Mouse (Mus musculus) layer of hippocampus, postnatal 14 days (tissue): ENCODE results near the gene Pdzrn3. TPM values are rescaled to one million over a fixed set of nuclear protein-coding genes. Genes with fewer than 3 reads are reported as not detected.

Experiments used
- DNase-seq, 2 experiments: peaks; one replicate each; pipeline ENCODE4 v3.0.0; 2021 to 2022; ENCODE audit warnings: low spot score in 2 of 2, mixed read lengths in 1 of 2
- total RNA-seq, 2 experiments: library from RNA; stranded (reverse); gene quantifications; 2 replicates each; pipeline ENCODE4 v1.2.3; 2021

Pdzrn3 gene
- total RNA-seq, 2 experiments from 2014 or later: 10.5 to 10.7 TPM

DNA sequence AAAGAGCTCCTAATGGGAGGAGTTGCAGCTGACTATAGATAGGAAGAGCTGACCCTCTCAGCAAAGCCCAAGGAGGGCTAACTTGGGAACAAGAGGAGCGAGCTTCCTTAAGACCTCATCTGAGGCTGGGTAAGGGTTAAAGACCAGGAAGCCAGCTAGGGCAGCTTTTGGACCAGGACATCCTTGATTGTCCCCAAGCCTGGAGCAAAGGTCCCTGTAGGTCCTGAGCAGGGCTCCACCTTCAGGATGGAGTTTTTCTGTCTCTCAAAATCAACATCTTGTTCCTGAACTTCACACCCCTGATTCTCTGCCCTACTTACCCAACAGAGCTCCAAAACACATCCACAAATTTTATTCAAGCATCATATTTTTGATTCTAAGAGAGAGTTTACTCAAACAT is 3.5 kb downstream of the Pdzrn3 start:
- no peak for DNase-seq

DNA sequence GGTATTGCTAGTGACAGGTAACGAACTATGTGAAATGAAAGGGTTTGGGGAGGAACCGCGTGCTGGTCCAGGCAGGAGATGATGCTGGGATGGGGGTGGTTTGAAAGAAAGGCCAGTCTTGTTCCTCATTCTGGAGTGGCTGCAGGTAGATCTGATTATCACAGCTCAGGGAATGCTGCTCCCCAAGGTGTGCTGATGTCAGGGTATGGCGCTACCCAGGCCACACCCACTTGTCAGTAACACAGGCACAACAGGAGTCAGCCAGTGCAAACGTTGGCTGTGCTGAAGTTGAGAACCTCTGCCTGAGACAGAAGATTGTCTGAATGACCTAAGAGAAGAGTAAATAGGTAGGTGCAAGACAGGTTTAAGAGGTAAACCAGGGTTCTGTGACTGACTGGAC is 4.7 kb downstream of the Pdzrn3 start:
- DNase-seq: no peak

DNA sequence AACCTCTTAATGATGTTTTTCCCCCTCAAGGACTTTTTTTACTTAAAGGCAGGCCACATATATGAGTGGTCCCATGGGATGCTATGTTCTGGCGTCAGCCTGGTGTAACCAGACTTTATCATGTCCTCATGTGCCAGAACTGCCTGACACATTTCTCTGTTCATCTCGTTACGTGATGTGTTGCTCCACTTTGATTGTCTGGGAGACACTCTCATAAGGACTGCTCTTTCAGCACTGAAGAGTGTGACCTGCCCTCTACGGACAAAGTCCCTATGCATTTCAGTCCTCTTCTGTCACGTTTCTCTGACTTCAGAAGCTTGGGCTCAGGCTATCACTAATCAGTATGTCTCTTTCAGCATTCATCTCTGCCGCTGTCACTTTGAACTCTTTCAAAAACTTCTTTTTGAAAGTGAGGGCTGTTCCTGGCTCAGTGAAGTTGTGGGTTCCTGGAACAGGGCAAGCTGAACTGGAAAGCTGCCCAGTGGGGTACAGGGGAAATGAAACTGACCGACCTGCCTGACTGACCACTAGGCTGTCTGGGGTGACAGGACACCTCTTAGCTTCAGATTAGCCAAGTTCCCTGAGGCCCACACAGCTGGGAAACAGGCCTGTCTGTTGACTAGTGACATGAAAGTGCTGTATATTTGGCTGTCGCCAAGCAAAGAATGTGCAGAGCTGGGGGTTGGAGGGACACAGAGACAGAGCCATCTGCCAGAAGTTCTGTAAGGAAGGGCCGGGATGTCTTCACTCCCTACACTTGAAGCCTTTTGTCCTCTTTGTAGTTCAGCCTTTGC is 10.7 kb downstream of the Pdzrn3 start:
- DNase-seq: no peak

DNA sequence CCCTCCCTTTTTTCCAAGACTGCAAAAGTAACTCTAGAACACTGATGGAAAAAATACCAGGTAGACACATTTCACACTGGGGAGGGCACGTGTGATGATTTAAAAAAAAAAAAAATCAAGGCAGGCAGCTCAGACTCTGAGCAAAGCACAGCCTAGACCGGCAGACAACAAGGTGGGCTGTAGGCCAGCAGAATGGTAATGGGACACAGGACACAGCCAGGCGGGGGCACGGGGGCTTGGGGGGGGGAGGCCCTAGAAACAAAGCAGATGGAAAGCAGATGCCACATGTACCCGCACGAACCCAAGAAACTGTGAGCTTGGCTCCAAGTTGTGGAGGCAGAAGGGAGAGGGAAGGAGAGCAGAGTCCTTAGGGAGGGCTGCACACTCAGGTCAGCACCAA is 11.9 kb downstream of the Pdzrn3 start:
- no peak for DNase-seq

DNA sequence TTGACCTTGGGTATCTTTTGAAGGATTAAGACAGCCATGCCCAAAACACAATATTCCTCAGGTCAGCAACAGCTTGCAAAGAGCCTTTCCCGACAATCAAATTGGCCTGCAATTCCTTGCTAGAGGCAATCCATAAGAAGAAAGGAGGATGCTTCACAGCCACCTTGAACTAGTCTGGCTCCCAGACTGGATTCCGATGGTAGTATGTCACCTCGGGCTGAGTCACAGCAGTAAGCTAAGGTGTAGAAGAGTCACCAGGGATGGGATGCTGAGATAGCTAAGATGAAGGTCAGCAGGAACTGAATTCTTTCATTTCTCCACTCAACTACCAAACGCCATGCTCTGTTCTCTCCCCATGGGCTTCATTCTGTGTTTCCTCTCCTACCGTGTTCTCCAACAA is 13.8 kb downstream of the Pdzrn3 start:
- DNase-seq: no peak

DNA sequence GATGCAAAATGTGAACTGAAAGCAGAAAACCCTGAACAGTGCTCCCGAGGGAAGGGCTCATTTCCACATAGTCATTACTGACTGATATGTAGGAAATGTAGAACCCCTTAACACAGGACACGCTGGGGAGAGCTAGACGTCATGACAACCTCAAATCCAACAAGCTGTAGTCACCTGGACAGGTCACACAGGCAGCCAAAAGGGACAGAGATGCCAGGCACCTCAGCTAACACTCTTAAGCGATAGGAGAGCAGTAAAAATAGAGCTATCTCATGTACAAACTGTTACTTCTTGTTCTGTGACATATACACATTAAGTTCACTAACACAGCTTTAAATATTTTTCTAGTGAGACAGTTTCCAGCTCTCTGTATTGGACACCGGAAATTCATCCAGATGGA is 15.0 kb downstream of the Pdzrn3 start:
- DNase-seq: no peak

DNA sequence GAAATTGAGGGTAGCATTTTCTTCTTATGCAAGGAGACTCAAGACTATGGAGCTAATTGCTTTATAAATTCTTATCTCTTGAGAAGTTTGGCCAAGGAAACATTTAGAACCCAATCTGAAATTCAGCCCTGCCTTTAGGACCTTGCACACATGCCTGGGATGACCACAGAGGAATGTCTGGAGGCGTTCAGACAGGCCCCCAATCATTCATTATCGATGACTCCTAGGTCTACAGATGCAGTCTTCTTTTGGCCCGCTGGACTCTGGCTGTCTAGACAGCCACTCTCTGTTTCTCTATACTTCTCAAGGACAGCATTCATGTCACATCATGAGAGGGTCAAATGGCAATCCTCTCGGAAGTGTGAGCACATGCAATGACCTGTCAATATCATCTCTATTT is 15.4 kb downstream of the Pdzrn3 start:
- DNase-seq: no peak

DNA sequence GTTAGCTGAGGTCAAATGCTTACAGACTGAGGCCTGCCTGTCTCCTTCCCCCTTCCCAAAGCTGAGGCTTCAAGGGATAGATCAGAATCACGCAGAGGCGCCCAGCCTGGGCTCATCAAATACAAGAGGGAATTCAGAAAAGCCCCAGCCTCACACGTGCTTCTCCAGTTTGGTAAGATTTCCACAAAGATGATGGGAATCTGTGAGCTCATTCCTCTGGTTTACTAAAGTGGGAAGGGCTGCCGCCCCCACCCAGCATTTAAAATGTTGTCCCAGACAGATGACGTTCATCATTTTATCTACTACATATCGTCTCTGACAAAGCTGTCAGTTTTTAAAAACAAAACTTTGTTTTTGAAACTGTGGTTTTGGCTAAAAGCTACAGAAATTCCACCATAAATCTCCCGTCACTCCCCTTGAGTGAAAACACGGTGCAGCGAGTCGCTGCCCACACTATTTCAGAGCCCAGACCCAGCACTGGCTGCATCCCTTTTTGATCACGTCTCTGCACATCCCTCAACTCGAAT is 17.4 kb downstream of the Pdzrn3 start:
- no peak for DNase-seq

DNA sequence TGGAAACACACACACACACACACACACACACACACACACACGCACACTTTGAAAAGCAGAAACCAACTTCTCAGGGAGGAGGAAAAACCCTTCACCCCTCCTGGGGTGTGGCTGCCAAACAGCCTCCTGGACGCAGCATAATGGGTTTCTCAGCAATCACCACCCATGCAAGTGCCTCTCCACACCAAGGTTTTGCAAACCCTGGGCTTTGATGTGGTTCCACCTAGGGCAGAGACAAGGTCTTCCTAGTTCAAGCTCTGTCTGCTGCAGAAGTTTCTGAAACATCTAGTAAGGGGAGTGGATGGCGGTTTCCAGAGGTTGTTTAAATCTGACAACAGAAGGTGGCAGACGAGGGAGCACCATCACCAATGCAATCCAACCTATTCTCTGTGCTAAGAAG is 18.1 kb downstream of the Pdzrn3 start:
- no peak for DNase-seq

DNA sequence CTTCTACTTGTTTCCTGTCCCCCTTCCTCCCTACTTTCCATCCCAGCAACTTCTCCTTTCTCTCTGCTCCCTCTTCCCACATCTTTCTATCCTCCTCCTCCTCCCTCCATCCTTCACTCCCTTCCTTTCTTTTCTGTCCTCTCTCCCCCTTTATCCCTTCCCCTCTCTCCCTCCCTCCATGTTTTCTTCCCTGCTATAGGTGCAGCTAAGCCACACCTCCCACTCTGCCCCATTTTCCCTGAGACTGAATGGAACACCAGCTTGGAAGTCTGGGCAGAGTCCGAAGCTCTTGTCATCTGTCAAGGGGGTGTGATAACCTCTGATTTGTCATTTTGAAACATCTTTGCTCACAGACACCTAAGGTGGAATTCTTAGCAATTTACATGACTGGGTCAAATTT is 22.8 kb downstream of the Pdzrn3 start:
- DNase-seq: no peak

DNA sequence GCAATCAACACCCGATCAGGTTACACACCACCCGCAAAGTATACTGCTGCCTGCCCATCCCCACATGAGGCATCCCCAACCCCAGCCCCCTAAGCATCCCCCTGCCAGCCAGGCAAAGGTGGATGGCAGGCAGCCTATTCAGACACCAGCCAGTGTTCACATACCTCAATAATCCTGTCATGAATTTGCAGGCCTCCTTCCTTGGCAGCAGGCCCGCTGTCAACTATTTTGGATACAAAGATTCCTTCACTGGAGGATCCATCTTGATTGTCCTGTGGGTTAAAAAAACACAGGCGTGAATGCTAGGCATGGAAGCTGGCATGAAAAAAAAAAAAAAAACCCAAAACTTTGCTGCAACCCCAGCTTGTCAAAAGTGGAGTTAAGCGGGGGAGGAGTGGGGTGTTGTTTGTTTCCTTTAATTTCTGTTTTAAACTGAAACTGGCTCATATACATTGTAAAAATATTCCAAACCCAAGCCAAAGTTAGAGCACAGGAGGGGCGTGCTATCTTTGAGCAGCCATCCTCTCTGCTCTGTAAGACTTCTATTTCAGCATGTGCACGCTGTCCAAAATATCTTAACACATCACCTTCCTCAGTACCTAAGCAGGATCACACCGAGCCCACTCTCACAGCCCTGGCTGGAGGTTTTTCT is 23.3 kb downstream of the Pdzrn3 start:
- DNase-seq: no peak

DNA sequence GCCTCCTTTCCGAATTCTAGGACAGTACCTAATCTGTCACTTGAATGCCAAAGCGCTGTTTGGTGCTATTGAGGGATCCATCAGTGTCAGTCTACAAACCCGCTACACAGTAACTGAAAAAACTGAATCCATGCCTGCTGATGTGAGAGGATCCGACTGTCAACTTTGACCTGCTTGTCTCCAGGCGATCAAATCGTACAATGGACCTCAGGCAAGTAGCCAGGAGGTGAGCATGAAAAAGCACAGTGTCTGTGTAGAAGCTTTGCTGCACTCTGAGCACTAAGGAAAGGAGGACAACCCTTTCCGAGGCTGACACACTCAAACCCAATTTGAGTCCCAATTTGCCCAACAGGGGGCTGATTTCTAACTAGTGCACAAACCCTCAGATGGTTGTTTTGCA is 24.0 kb downstream of the Pdzrn3 start:
- no peak for DNase-seq

DNA sequence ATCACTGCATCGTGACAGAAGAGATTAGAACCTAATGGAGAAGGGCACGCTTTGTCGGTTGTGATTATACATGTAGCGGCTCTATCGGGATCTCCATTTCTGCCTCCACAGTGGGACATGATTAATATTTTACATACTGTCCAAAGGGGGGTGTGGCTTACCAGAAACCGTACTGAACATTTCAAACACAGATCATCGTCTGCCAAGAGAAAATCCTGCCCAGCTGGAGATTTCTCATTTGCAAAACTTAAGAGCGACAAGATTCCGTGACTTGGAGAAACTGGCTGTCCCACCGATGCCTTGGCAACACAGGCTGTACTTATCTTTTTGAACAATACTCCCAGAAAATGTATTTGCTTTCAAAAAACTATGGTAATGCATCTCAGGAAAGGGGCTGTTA is 25.1 kb downstream of the Pdzrn3 start:
- no peak for DNase-seq

DNA sequence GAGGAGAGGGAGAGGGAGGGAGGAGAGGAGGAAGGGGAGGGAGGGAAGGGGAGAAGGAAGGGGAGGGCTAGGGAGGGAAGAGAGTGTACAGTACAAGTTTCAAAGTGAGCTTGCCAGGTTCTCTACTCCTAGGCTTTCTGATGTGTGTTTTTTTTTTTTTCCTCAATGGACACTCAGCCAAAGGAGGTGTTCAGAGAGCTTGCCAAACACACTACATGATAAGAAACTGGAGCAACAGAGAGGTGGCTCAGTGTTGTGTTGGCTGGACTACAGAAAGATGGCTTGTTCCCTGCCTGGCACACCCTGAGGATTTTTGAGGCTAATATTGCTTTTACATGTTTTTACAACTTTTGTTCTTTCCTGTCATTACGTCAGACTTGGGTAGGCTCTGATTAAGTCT is 26.6 kb downstream of the Pdzrn3 start:
- no peak for DNase-seq

DNA sequence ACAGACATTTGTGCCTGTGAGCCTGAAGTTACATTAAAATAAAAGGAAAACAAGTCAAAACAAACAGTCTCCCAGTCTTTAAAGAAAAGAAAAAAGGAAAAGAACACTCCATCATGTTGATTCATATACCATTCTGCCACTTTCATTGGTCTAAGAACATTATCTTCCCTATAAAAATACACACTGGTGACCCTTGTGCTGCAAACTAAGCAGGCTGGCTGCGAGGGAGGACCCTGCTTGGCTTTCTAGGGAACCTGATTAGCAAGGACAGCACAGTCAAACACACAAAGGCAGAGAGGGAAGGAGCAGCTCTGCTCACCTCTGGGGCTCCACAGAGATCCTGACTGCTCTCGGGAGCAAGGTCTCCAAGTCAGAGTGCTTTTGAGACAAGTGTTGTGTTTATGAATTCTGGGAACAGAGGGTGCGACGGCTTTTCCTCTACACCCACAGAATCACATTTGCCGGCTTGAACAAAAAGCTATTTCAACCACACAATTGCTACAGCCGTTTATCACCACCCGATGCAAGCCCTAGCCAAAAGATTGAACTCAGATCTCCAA is 27.2 kb downstream of the Pdzrn3 start:
- no peak for DNase-seq

DNA sequence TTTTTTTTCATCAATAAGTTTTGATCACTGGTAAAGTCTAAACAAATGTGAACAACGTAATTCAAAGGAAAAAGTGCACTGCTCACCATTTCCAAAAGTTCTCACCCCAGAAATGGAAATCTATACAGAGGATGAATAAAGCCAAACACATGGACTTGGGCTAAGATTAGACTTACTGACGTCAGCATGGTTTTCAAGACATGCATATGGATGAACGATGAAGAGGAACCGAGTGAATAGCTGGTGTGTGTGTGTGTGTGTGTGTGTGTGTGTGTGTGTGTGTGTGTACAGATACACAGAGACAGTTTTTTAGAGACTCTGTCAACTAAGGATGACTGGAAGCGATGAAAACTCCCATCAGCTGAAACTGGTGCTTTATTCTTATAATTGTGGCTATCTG is 29.2 kb downstream of the Pdzrn3 start:
- no peak for DNase-seq

DNA sequence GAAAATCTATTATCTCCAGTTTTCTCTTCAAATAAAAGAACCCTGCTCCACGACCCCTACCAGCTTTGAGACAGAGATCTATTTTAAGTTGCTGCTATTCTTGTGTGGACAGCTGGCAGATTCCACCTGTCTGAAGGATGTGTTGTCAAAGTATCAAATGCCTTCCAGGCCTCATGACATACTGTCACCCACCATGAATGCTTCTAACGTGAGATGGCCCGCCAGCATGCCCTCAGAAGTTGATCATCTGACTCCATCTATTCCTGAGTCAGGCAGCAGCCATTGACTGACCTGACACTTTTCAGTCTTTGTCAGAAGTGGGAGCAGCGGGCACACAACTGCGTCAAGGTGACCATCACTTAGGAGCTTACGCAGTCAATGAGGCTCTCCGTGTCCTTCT is 37.6 kb downstream of the Pdzrn3 start:
- DNase-seq: no peak

DNA sequence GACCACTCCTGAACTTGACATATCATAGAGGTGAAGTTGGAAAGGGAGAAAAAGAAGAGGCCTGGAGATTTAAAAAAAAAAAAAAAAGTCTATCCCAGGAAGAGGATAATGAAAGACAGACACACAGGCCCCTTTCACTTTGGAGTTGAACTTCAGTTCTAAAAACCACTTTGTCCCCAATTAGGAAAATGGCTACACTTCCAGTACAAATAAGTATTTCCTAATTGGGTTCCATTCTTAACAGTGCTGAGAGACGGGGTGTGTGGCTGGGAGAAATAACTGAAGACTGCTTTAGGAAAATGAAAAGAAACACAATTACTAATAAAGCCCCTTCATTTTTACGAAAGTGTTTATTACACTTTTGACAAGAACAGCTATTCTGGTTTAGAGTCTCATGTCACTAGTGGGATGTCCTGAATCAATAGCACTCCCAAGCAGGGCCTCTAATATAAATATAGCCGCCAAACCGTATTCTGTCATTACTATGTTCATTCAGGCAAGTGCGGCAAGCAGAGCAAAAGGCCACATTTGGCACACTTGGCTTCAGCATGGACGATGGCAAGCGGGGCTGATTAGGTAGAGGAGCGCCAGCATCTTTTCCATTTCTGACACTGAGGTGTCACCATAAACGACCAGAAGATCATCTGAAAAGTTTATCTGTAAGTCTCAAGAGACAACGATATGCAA is 39.7 kb downstream of the Pdzrn3 start:
- DNase-seq: no peak

DNA sequence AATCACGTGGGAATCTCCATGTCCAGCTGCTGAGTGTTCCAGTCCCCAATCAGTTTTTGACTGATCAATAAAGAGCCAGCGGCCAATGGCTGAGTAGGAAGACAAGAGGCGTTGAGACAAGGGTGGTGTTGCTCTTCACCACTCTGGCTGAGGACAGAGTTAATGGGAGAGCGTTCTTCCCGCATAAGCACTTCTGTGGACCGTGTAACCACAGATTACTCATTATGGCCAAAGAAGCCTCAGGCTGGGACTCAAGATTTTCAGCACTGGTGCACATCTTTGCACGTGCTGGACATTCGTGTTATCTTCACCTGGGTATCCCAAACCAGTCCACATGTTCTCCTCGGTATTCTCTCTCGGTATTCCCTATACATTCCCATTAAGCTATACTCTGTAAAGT is 41.0 kb downstream of the Pdzrn3 start:
- DNase-seq: no peak

DNA sequence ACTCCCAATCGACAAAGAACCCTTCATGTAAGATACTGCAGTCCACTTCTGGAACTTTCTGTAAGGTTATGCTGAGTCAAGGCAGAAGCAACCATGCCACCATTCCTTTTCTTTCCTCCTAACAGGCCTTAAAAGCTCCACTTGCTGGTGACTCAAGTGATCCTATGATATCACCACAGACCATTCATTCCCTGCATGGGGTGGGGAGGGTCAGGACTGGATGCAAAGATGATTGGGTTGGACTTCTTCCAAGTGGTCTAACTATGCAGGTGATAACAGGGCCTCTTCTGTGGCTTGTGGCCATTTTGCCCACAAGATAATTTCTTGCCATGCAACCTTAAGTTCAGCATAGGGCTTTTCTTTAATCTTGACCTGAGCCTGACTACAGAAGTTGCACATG is 42.0 kb downstream of the Pdzrn3 start:
- DNase-seq: no peak

DNA sequence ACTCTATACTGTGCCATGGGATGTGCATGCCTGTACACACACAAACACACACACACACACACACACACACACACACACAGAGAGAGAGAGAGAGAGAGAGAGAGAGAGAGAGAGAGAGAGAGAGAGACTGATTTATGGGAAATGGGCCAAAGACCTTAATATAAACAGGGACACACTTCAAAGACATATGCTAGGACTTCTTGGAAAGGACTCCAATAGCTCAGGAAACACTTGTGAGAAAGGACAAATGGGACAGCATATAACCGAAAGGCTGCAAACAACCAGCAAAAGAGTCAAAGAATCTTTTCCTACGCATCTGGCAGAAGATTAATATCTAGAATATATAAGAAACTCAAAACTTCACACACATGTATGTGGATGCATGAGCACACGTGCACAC is 43.2 kb downstream of the Pdzrn3 start:
- DNase-seq: no peak

DNA sequence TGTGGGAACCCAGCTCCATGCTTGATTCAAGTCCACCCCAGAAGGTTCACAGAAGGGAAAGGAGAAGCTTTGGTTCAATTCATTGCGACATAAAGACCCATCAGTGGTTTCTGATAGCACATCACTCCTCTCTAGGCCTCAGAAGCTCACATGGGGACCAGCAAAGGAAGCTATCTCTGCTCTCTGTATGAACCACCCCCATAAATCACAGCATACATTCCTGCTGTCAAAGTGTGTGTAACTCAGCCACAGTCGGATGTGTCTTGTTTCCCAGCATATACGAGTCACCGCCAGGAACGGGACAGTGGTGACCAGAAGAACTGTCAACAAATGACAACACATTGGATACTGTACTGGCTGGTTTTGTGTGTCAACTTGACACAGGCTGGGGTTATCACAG is 47.3 kb downstream of the Pdzrn3 start:
- DNase-seq: no peak
